Mouse (Mus musculus) CH12.LX (cell line): ENCODE data around the gene Slc20a1. TPM values are rescaled to one million over a fixed set of nuclear protein-coding genes. Genes with fewer than 3 reads are reported as not detected.
A peak's percentile ranks its signal among the peaks of the same experiment; 100 is the strongest.

Source experiments
- DNase-seq: peaks from one replicate; pipeline ENCODE4 v3.0.0-alpha.2; 2013; ENCODE audit errors: extremely low read depth
- H3K27ac ChIP-seq: 2 replicates; pipeline ENCODE4 v1.5.1; 2012; ENCODE audit warnings: low read depth, mild to moderate bottlenecking, control low read depth, moderate library complexity; ENCODE audit not compliant: insufficient read depth
- H3K27me3 ChIP-seq: replicated peaks from 2 replicates; pipeline ENCODE3; 2012; ENCODE audit warnings: inconsistent platforms
- H3K36me3 ChIP-seq, 2 experiments: replicated peaks in 1 of 2; 2 replicates each; pipeline versions ENCODE3 to v1.6.1; 2012; ENCODE audit warnings: inconsistent platforms in 1 of 2, low read length in 1 of 2, mild to moderate bottlenecking in 1 of 2, mixed read lengths in 1 of 2, moderate library complexity in 1 of 2; ENCODE audit not compliant: control insufficient read depth in 1 of 2, insufficient read depth in 1 of 2
- H3K4me1 ChIP-seq, 2 experiments: 2 replicates each; pipeline ENCODE4 v1.6.1; 2012; ENCODE audit warnings: inconsistent platforms in 1 of 2, moderate library complexity in 1 of 2; ENCODE audit not compliant: insufficient read depth in 2 of 2, control insufficient read depth in 1 of 2
- H3K4me2 ChIP-seq: 2 replicates; pipeline ENCODE4 v1.6.1; 2012; ENCODE audit warnings: low read depth, mild to moderate bottlenecking, control low read depth; ENCODE audit not compliant: poor library complexity, insufficient read depth, severe bottlenecking
- H3K4me3 ChIP-seq, 3 experiments: fragments of 150-350 bp in 1 of 3; sonication (generic) in 1 of 3; replicated peaks in 1 of 3; 2 replicates each; pipeline versions ENCODE3 to v1.5.1; 2011 to 2012; ENCODE audit warnings: low read depth in 2 of 3, low read length in 2 of 3, mild to moderate bottlenecking in 2 of 3, moderate library complexity in 2 of 3, control low read depth in 1 of 3, improper control_type of control experiment in 1 of 3, inconsistent platforms in 1 of 3, mixed read lengths in 1 of 3; ENCODE audit not compliant: poor library complexity in 1 of 3
- H3K79me2 ChIP-seq: replicated peaks from 2 replicates; pipeline ENCODE4 v1.6.1; 2012; ENCODE audit warnings: mild to moderate bottlenecking, moderate library complexity; ENCODE audit not compliant: control insufficient read depth, poor library complexity, insufficient read depth, severe bottlenecking; ENCODE audit errors: extremely low read depth
- H3K9ac ChIP-seq: 2 replicates; pipeline ENCODE4 v1.6.1; 2012; ENCODE audit warnings: low read depth, mild to moderate bottlenecking, control low read depth, moderate library complexity; ENCODE audit not compliant: insufficient read depth
- H3K9me3 ChIP-seq: replicated peaks from 2 replicates; pipeline ENCODE3; 2012; ENCODE audit warnings: low read length, inconsistent platforms, mixed read lengths
- BHLHE40 ChIP-seq: IDR thresholded peaks from 2 replicates; pipeline ENCODE4 v1.6.1; 2011; ENCODE audit warnings: mild to moderate bottlenecking, low read depth, low read length, improper control_type of control experiment
- CHD2 ChIP-seq: IDR thresholded peaks from 2 replicates; pipeline ENCODE4 v1.6.1; 2011; ENCODE audit warnings: low read length, improper control_type of control experiment
- CTCF ChIP-seq, 2 experiments: IDR thresholded peaks in 1 of 2; conservative IDR thresholded peaks in 1 of 2; 2 replicates each; pipeline ENCODE4 v1.5.1; 2011 to 2012; ENCODE audit warnings: low read depth in 2 of 2, low read length in 2 of 2, improper control_type of control experiment in 1 of 2, inconsistent platforms in 1 of 2, mild to moderate bottlenecking in 1 of 2, moderate library complexity in 1 of 2
- ELF1 ChIP-seq: IDR thresholded peaks from 2 replicates; pipeline ENCODE4 v1.6.1; 2014; ENCODE audit warnings: low read depth, mild to moderate bottlenecking, inconsistent platforms, low read length, improper control_type of control experiment
- GABPA ChIP-seq: IDR thresholded peaks from 2 replicates; pipeline ENCODE4 v1.6.1; 2012; ENCODE audit warnings: low read depth, low read length, improper control_type of control experiment, inconsistent platforms; ENCODE audit not compliant: insufficient replicate concordance
- KAT2A ChIP-seq: IDR thresholded peaks from 2 replicates; pipeline ENCODE4 v1.6.1; 2012; ENCODE audit warnings: low read length, improper control_type of control experiment, inconsistent platforms; ENCODE audit not compliant: insufficient replicate concordance
- MAX ChIP-seq: IDR thresholded peaks from 2 replicates; pipeline ENCODE4 v1.6.1; 2011; ENCODE audit warnings: low read length, improper control_type of control experiment
- MEF2A ChIP-seq: IDR thresholded peaks from 2 replicates; pipeline ENCODE4 v1.6.1; 2014; ENCODE audit warnings: low read depth, mild to moderate bottlenecking, inconsistent platforms, low read length, improper control_type of control experiment, borderline replicate concordance
- MXI1 ChIP-seq: IDR thresholded peaks from 2 replicates; pipeline ENCODE4 v1.6.1; 2011; ENCODE audit warnings: mild to moderate bottlenecking, low read depth, low read length, improper control_type of control experiment
- MYC ChIP-seq: IDR thresholded peaks from 2 replicates; pipeline ENCODE4 v1.6.1; 2011; ENCODE audit warnings: low read depth, mild to moderate bottlenecking, improper control_type of control experiment, low read length
- NELFE ChIP-seq: IDR thresholded peaks from 2 replicates; pipeline ENCODE4 v1.6.1; 2011; ENCODE audit warnings: low read depth, low read length, improper control_type of control experiment
- PAX5 ChIP-seq: IDR thresholded peaks from 2 replicates; pipeline ENCODE4 v1.6.1; 2012; ENCODE audit warnings: low read length, inconsistent platforms, mixed read lengths
- POLR2A ChIP-seq: IDR thresholded peaks from 2 replicates; pipeline ENCODE4 v1.6.1; 2011; ENCODE audit warnings: low read depth, mild to moderate bottlenecking, improper control_type of control experiment, low read length
- POLR2AphosphoS2 ChIP-seq: IDR thresholded peaks from 2 replicates; pipeline ENCODE4 v1.6.1; 2011; ENCODE audit warnings: low read depth, low read length, improper control_type of control experiment
- RAD21 ChIP-seq: IDR thresholded peaks from 2 replicates; pipeline ENCODE4 v1.6.1; 2011; ENCODE audit warnings: low read depth, mild to moderate bottlenecking, low read length, improper control_type of control experiment, moderate library complexity
- RCOR1 ChIP-seq: conservative IDR thresholded peaks from 2 replicates; pipeline ENCODE4 v1.6.1; 2012; ENCODE audit warnings: low read depth, mild to moderate bottlenecking, inconsistent platforms, low read length, improper control_type of control experiment
- SIN3A ChIP-seq: IDR thresholded peaks from 2 replicates; pipeline ENCODE4 v1.6.1; 2012; ENCODE audit warnings: low read length, improper control_type of control experiment, inconsistent platforms
- TBP ChIP-seq: conservative IDR thresholded peaks from 2 replicates; pipeline ENCODE4 v1.6.1; 2011; ENCODE audit warnings: low read depth, low read length, improper control_type of control experiment
- TCF12 ChIP-seq: IDR thresholded peaks from 2 replicates; pipeline ENCODE4 v1.6.1; 2014; ENCODE audit warnings: low read depth, mild to moderate bottlenecking, inconsistent platforms, low read length, improper control_type of control experiment
- UBTF ChIP-seq: IDR thresholded peaks from 2 replicates; pipeline ENCODE4 v1.6.1; 2012; ENCODE audit warnings: low read depth, mild to moderate bottlenecking, inconsistent platforms, low read length, improper control_type of control experiment, moderate library complexity
- USF1 ChIP-seq: IDR thresholded peaks from 2 replicates; pipeline ENCODE4 v1.6.1; 2014; ENCODE audit warnings: low read depth, mild to moderate bottlenecking, inconsistent platforms, low read length, improper control_type of control experiment
- USF2 ChIP-seq: conservative IDR thresholded peaks from 2 replicates; pipeline ENCODE4 v1.6.1; 2011; ENCODE audit warnings: low read depth, low read length, improper control_type of control experiment
- ZC3H11A ChIP-seq: IDR thresholded peaks from 2 replicates; pipeline ENCODE4 v1.6.1; 2012; ENCODE audit warnings: low read depth, mild to moderate bottlenecking, inconsistent platforms, low read length, improper control_type of control experiment
- ZMIZ1 ChIP-seq: IDR thresholded peaks from 2 replicates; pipeline ENCODE4 v1.6.1; 2012; ENCODE audit warnings: low read depth, mild to moderate bottlenecking, inconsistent platforms, low read length, improper control_type of control experiment
- dilution Hi-C: fragments of 300-500 bp; cut with MboI; formaldehyde crosslinking; loops from 2 replicates; pipeline ENCODE4 v1.14.3; 2020; ENCODE audit warnings: low sequenced_read_pairs; ENCODE audit not compliant: extremely low pct_unique_long_range_greater_than_20kb, extremely low pct_ligation_motif_present
- in situ Hi-C: fragments of 300-500 bp; cut with MboI; formaldehyde crosslinking; loops from 3 replicates; pipeline ENCODE4 v1.14.3; 2019; ENCODE audit warnings: low sequenced_read_pairs, low pct_ligation_motif_present, low pct_unique_long_range_greater_than_20kb, mixed read lengths
- polyA plus RNA-seq: library from polyadenylated mRNA; unstranded; fragments of >175 nt; gene quantifications from 2 replicates; pipeline ENCODE4 v1.2.1, GENCODE M21; 2012; ENCODE audit warnings: low read depth; ENCODE audit not compliant: insufficient read length
- total RNA-seq, 2 experiments: library from RNA; depleted of rRNA; stranded (reverse); fragments of 300-350 nt in 1 of 2; fragments of >200 nt in 1 of 2; gene quantifications; 2 replicates each; pipeline ENCODE4 v1.2.3; 2012 to 2014

Slc20a1 gene
- total RNA-seq (2012; rRNA removed) = 43.1 and 47.2 TPM in 2 replicates
- total RNA-seq (2014; rRNA removed) = 72.1 and 77.3 TPM in 2 replicates
- 78.2 and 95.1 TPM in 2 replicates for polyA plus RNA-seq

DNA sequence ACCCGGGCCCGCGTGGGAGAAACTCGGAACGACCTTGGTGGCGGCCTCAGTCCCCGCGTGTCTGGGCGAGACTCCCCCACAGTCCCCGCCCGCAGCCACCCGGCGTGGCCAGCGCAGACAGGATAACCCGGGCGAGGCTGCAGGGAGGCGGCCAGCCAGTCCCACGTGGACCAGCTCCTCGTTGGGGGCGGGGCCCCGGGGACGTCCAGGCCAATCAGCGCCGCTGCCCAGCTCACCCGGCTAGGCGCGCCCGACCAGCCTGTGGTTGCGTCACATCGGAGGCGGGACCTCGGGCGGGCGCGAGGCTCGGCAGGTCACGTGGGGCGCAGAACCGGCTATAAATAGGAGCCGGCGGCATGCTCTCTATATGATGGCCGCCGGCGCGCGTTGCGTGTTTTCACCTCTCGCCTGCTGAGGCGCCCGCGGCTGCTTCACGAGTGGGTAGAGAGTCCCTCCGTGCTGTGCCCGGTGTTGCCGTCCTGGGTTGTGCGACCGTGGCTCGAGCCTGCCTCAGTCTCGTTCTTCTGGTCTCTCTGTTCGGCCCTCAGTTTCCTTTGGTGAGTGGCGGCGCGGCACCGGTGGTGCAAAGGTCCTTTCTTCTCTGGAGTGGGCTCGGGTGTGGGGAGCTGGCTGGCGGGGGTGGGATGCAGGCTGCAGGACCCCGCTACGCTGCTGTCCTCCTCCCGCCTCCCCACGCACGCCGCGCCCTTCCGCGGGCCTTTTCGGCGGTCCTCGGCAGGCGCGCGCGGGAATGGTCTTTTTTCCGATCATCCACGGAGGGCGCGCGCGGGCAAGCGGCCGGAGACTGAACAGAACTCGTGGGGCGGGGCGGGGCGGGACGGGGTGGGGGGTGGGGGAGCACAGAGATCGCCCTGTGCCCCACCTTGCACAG lies at the start of gene Slc20a1:
Gene Slc20a1, plus strand, starts transcription at position 329 of the 892 bp plus-strand sequence.
- Histone ChIP-seq H3K4me3 (peak within 1 kb of the TSS; percentile 77 to 93 (median 80)), H3K4me2 (peak within 1 kb of the TSS; percentile 77), H3K27ac (no peak within 1 kb of the TSS), H3K36me3 (peaks cover 10 to 38% of the 10 kb centered on the region in 2 experiments), H3K9ac (peak within 1 kb of the TSS; percentile 86), H3K27me3 (no peaks in the 10 kb centered on the region), H3K4me1 (peaks cover 5 to 41% of the 10 kb centered on the region in 2 experiments), H3K79me2 (no peaks in the 10 kb centered on the region), H3K9me3 (no peaks in the 10 kb centered on the region)
- in situ Hi-C loops = no loop called here
- TF ChIP-seq CHD2 = no peak
- TF ChIP-seq NELFE = peak; percentile 90
- TF ChIP-seq UBTF = no peak
- TF ChIP-seq POLR2AphosphoS2 = peak; percentile 67
- TF ChIP-seq BHLHE40 = peak; percentile 63
- TF ChIP-seq POLR2A = peak; percentile 94
- TF ChIP-seq KAT2A = no peak
- peak; percentile 97 for TF ChIP-seq MAX
- TF ChIP-seq ZMIZ1 = peak; percentile 85; the same call in 1 of the 2 replicates
- peak; percentile 97 for TF ChIP-seq MXI1
- TF ChIP-seq MEF2A = peak; percentile 56; the same call in 1 of the 2 replicates
- TF ChIP-seq USF2 = peak; percentile 92
- no peak for TF ChIP-seq RCOR1
- peak; percentile 39; the same call in 1 of the 2 replicates for TF ChIP-seq ELF1
- TF ChIP-seq CTCF (conservative IDR thresholded peaks at IDR 0.05 in 1 of 2, IDR thresholded peaks at IDR 0.05 in 1 of 2; ENCODE audit: low read depth in 2 of 2, low read length in 2 of 2) = 0 out of 4 replicates have a peak, but pooled peaks of 1 of the 2 experiments have one; percentile 0
- peak; percentile 93 for TF ChIP-seq TBP
- peak; percentile 14 for TF ChIP-seq SIN3A
- peak; percentile 64; the same call in 1 of the 2 replicates for TF ChIP-seq TCF12
- peak; percentile 12; the same call in 1 of the 2 replicates for TF ChIP-seq MYC
- no peak for TF ChIP-seq PAX5
- TF ChIP-seq USF1 = peak; percentile 99
- DNase-seq = peak; percentile 97
- dilution Hi-C loops = no loop called here

DNA sequence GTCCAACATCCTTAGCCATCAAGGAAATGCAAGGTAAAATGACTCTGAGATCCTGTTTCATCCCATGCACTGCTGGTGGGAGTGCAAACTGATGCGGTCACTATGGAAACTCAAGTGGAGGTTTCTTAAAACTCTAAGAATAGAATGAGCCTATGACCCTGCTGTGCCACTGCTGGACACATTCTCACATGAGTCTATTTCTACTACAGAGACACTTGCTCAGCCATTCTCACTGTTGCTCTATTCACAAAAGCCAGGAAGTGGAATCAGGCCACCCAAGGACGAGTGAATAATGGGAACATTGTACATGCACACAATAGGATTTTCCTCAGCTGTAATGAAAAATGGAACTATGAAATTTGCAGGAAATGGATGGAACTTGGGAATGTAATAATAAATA lies 49.7 kb upstream of the Slc20a1 start:
- Histone ChIP-seq H3K4me1 (peaks cover 0 to 5% of the 10 kb centered on the region in 2 experiments; a peak in 1 of 4 replicates), H3K79me2 (no peaks in the 10 kb centered on the region), H3K4me3 (no peak overlapping the region), H3K27me3 (no peaks in the 10 kb centered on the region), H3K9me3 (no peaks in the 10 kb centered on the region), H3K4me2 (no peak overlapping the region), H3K27ac (no peak overlapping the region), H3K36me3 (no peaks in the 10 kb centered on the region), H3K9ac (no peak overlapping the region)
- no peak for TF ChIP-seq MYC
- no peak for TF ChIP-seq RAD21
- TF ChIP-seq ZC3H11A = no peak
- TF ChIP-seq SIN3A = no peak
- no peak for TF ChIP-seq GABPA
- TF ChIP-seq CTCF (conservative IDR thresholded peaks at IDR 0.05 in 1 of 2, IDR thresholded peaks at IDR 0.05 in 1 of 2; ENCODE audit: low read depth in 2 of 2, low read length in 2 of 2) = no peak
- dilution Hi-C loops = no loop called here
- in situ Hi-C loops = no loop called here
- no peak for DNase-seq
